Mouse (Mus musculus): ENCODE results near the gene Banp. TPM values are rescaled to one million over a fixed set of nuclear protein-coding genes. Genes with fewer than 3 reads are reported as not detected.

The Banp gene
- total RNA-seq, 1 experiment: 53.8 TPM

- H3K9me3 ChIP-seq (ENCODE audit: control insufficient read depth, insufficient read depth, low read depth, low read length): no peaks in the 10 kb centered on the region
- in situ Hi-C loops (cut with MboI; ENCODE audit: low sequenced_read_pairs in 2 of 2, unreplicated experiment in 2 of 2): loop anchor here in 1 of 2 experiments (10.0 kb wide), 1 partner anchor 92 kb away; no protein-coding TSS in a partner anchor
- H3K9ac ChIP-seq (ENCODE audit: insufficient read depth, low read depth, low read length, poor library complexity, severe bottlenecking): no peak overlapping the region
- H3K36me3 ChIP-seq (ENCODE audit: control insufficient read depth, insufficient read depth, low read length, poor library complexity, severe bottlenecking): no peaks in the 10 kb centered on the region
- peaks cover 2 to 13% of the 10 kb centered on the region in 2 experiments; a peak in 2 of 4 replicates for H3K4me1 ChIP-seq (ENCODE audit: control insufficient read depth in 2 of 2, insufficient read depth in 2 of 2, low read length in 2 of 2, poor library complexity in 1 of 2)
- DNase-seq (ENCODE audit: low read depth, low spot score): no peak
- no peak for TF ChIP-seq ZC3H11A (IDR thresholded peaks at IDR 0.05; ENCODE audit: borderline replicate concordance, low read depth, low read length)
- no peak for TF ChIP-seq ZNF384 (IDR thresholded peaks at IDR 0.05; ENCODE audit: low read depth, low read length)
- no peak for TF ChIP-seq MAFK (IDR thresholded peaks at IDR 0.05; ENCODE audit: insufficient read depth, low read depth, low read length)
- no peak for TF ChIP-seq CHD2 (IDR thresholded peaks at IDR 0.05; ENCODE audit: low read depth, low read length)
- no peak for TF ChIP-seq HCFC1 (IDR thresholded peaks at IDR 0.05; ENCODE audit: borderline replicate concordance, insufficient read depth, low read length)
- no peak overlapping the region for H3K27ac ChIP-seq (ENCODE audit: insufficient read depth, low read depth, low read length, poor library complexity, severe bottlenecking)
- H3K4me3 ChIP-seq (ENCODE audit: insufficient read depth in 1 of 2, low read depth in 1 of 2, low read length in 2 of 2, poor library complexity in 1 of 2, severe bottlenecking in 1 of 2): no peak overlapping the region
These were observed 13.2 kb upstream of the Banp start for GRCm38 (mm10) chr8:121936391-121936790.

- Histone ChIP-seq H3K4me3 (ENCODE audit: insufficient read depth in 1 of 2, low read depth in 1 of 2, low read length in 2 of 2, poor library complexity in 1 of 2, severe bottlenecking in 1 of 2) (no peak overlapping the region), H3K9me3 (ENCODE audit: control insufficient read depth, insufficient read depth, low read depth, low read length) (no peaks in the 10 kb centered on the region), H3K4me1 (ENCODE audit: control insufficient read depth in 2 of 2, insufficient read depth in 2 of 2, low read length in 2 of 2, poor library complexity in 1 of 2) (peaks cover 2 to 13% of the 10 kb centered on the region in 2 experiments; a peak in 2 of 4 replicates), H3K36me3 (ENCODE audit: control insufficient read depth, insufficient read depth, low read length, poor library complexity, severe bottlenecking) (no peaks in the 10 kb centered on the region), H3K9ac (ENCODE audit: insufficient read depth, low read depth, low read length, poor library complexity, severe bottlenecking) (no peak overlapping the region), H3K27ac (ENCODE audit: insufficient read depth, low read depth, low read length, poor library complexity, severe bottlenecking) (no peak overlapping the region)
- in situ Hi-C loops (cut with MboI; ENCODE audit: low sequenced_read_pairs in 2 of 2, unreplicated experiment in 2 of 2): loop anchor here in 1 of 2 experiments (10.0 kb wide), 1 partner anchor 94 kb away; no protein-coding TSS in a partner anchor
- DNase-seq (ENCODE audit: low read depth, low spot score): no peak
- TF ChIP-seq HCFC1 (IDR thresholded peaks at IDR 0.05; ENCODE audit: borderline replicate concordance, insufficient read depth, low read length): no peak
- no peak for TF ChIP-seq ZNF384 (IDR thresholded peaks at IDR 0.05; ENCODE audit: low read depth, low read length)
- no peak for TF ChIP-seq ZC3H11A (IDR thresholded peaks at IDR 0.05; ENCODE audit: borderline replicate concordance, low read depth, low read length)
- TF ChIP-seq MAFK (IDR thresholded peaks at IDR 0.05; ENCODE audit: insufficient read depth, low read depth, low read length): peak; percentile 90
- TF ChIP-seq CHD2 (IDR thresholded peaks at IDR 0.05; ENCODE audit: low read depth, low read length): no peak
These were observed 10.8 kb upstream of the Banp start for GRCm38 (mm10) chr8:121938732-121939131.

GRCm38 (mm10) chr8:121943057-121943540 is 6.5 kb upstream of the Banp start:
- Histone ChIP-seq H3K27ac (ENCODE audit: insufficient read depth, low read depth, low read length, poor library complexity, severe bottlenecking) (no peak overlapping the region), H3K4me3 (ENCODE audit: insufficient read depth in 1 of 2, low read depth in 1 of 2, low read length in 2 of 2, poor library complexity in 1 of 2, severe bottlenecking in 1 of 2) (no peak overlapping the region), H3K9me3 (ENCODE audit: control insufficient read depth, insufficient read depth, low read depth, low read length) (no peaks in the 10 kb centered on the region), H3K9ac (ENCODE audit: insufficient read depth, low read depth, low read length, poor library complexity, severe bottlenecking) (no peak overlapping the region), H3K4me1 (ENCODE audit: control insufficient read depth in 2 of 2, insufficient read depth in 2 of 2, low read length in 2 of 2, poor library complexity in 1 of 2) (peaks cover 0 to 10% of the 10 kb centered on the region in 2 experiments; a peak in 1 of 4 replicates), H3K36me3 (ENCODE audit: control insufficient read depth, insufficient read depth, low read length, poor library complexity, severe bottlenecking) (no peaks in the 10 kb centered on the region)
- no peak for TF ChIP-seq ZNF384 (IDR thresholded peaks at IDR 0.05; ENCODE audit: low read depth, low read length)
- no peak for TF ChIP-seq CHD2 (IDR thresholded peaks at IDR 0.05; ENCODE audit: low read depth, low read length)
- TF ChIP-seq HCFC1 (IDR thresholded peaks at IDR 0.05; ENCODE audit: borderline replicate concordance, insufficient read depth, low read length): no peak
- TF ChIP-seq ZC3H11A (IDR thresholded peaks at IDR 0.05; ENCODE audit: borderline replicate concordance, low read depth, low read length): no peak
- TF ChIP-seq MAFK (IDR thresholded peaks at IDR 0.05; ENCODE audit: insufficient read depth, low read depth, low read length): no peak
- in situ Hi-C loops (cut with MboI; ENCODE audit: low sequenced_read_pairs in 2 of 2, unreplicated experiment in 2 of 2): no loop called here
- DNase-seq (ENCODE audit: low read depth, low spot score): no peak

- in situ Hi-C loops (cut with MboI; ENCODE audit: low sequenced_read_pairs in 2 of 2, unreplicated experiment in 2 of 2): no loop called here
- H3K4me1 ChIP-seq (ENCODE audit: control insufficient read depth in 2 of 2, insufficient read depth in 2 of 2, low read length in 2 of 2, poor library complexity in 1 of 2): peaks cover 0 to 16% of the 10 kb centered on the region in 2 experiments; a peak in 1 of 4 replicates
- TF ChIP-seq ZC3H11A (IDR thresholded peaks at IDR 0.05; ENCODE audit: borderline replicate concordance, low read depth, low read length): no peak
- no peak for TF ChIP-seq CHD2 (IDR thresholded peaks at IDR 0.05; ENCODE audit: low read depth, low read length)
- TF ChIP-seq ZNF384 (IDR thresholded peaks at IDR 0.05; ENCODE audit: low read depth, low read length): no peak
- no peak for TF ChIP-seq MAFK (IDR thresholded peaks at IDR 0.05; ENCODE audit: insufficient read depth, low read depth, low read length)
- TF ChIP-seq HCFC1 (IDR thresholded peaks at IDR 0.05; ENCODE audit: borderline replicate concordance, insufficient read depth, low read length): no peak
- no peak overlapping the region for H3K27ac ChIP-seq (ENCODE audit: insufficient read depth, low read depth, low read length, poor library complexity, severe bottlenecking)
- DNase-seq (ENCODE audit: low read depth, low spot score): no peak
- no peaks in the 10 kb centered on the region for H3K9me3 ChIP-seq (ENCODE audit: control insufficient read depth, insufficient read depth, low read depth, low read length)
- H3K36me3 ChIP-seq (ENCODE audit: control insufficient read depth, insufficient read depth, low read length, poor library complexity, severe bottlenecking): no peaks in the 10 kb centered on the region
- H3K9ac ChIP-seq (ENCODE audit: insufficient read depth, low read depth, low read length, poor library complexity, severe bottlenecking): no peak overlapping the region
- H3K4me3 ChIP-seq (ENCODE audit: insufficient read depth in 1 of 2, low read depth in 1 of 2, low read length in 2 of 2, poor library complexity in 1 of 2, severe bottlenecking in 1 of 2): no peak overlapping the region
These were observed 5.8 kb upstream of the Banp start for GRCm38 (mm10) chr8:121943716-121944115.
